Mouse (Mus musculus): Measurements from ENCODE around the gene Hcn3. TPM values are rescaled to one million over a fixed set of nuclear protein-coding genes. Genes with fewer than 3 reads are reported as not detected.

The Hcn3 gene
- polyA plus RNA-seq (2015; fragmentation: Nextera tagmentation; extraction: Ambion mirVana), result 44.8 and 59.3 TPM in 2 replicates

DNA sequence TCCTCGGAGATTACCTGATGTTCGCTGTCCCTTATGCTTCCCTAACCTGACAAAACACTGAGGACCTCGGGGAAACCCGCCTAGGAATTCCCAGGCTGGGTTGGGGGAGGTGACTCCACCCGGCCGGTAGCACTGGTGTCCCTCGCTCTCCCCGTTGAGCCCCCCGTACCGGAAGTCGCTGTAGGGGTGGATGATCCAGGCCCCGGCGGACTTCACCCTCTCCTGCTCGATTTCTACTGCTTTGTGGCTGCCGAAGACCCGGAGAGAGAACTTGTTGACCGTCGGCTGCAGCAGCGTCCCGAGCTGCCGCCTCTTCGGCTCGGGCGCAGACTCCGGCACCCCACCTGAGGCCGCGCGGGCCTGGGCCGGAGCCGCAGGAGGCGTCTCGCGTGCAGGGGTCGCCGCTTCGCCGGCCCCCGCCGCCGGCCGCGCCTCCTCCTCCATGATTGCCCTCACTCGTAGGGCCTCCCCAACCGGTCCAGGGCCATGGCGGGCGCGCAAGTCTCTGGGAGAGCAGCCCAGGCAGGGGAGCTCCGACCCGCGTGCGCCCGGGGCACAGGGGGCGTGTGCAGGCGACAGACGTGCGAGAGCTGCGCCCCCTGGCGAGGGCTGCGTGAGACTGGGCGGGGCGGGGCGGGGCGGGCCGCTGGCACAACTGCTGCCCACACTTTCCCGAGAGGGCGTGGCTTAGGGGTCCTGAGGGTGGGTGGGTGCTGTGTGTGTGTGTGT is at the start of gene Hcn3:
Gene Hcn3 (minus strand): TSS at position 581 of the 729 bp plus-strand sequence.
- Histone ChIP-seq H3K4me3 (replicated peaks) (peak within 1 kb of the TSS; percentile 84), H3K9me3 (replicated peaks) (no peaks in the 10 kb centered on the region), H3K4me2 (peak within 1 kb of the TSS; percentile 88), H3K27ac (replicated peaks) (peak within 1 kb of the TSS; percentile 72), H3K9ac (replicated peaks) (peak within 1 kb of the TSS; percentile 78), H3K36me3 (no peaks in the 10 kb centered on the region), H3K27me3 (replicated peaks) (no peaks in the 10 kb centered on the region), H3K4me1 (peaks cover 39% of the 10 kb centered on the region)
- under 1% methylated on average over 58 of the region's 66 CpGs for WGBS
- peak; percentile 83 for ATAC-seq (ENCODE audit: low FRiP score)

GRCm38 (mm10) chr3:89209731-89210130 is 49.7 kb upstream of the Hcn3 start:
- Histone ChIP-seq H3K9ac (replicated peaks) (no peak overlapping the region), H3K9me3 (replicated peaks) (no peaks in the 10 kb centered on the region), H3K27me3 (replicated peaks) (no peaks in the 10 kb centered on the region), H3K27ac (replicated peaks) (no peak overlapping the region), H3K4me2 (no peak overlapping the region), H3K4me1 (peaks cover 32% of the 10 kb centered on the region), H3K4me3 (replicated peaks) (no peak overlapping the region), H3K36me3 (peaks cover 59% of the 10 kb centered on the region)
- 89% methylated on average over 7 of the region's 7 CpGs for WGBS
- ATAC-seq (ENCODE audit: low FRiP score), result no peak

GRCm38 (mm10) chr3:89208736-89209135 is 48.7 kb upstream of the Hcn3 start:
- Histone ChIP-seq H3K27me3 (replicated peaks) (no peaks in the 10 kb centered on the region), H3K4me3 (replicated peaks) (no peak overlapping the region), H3K9ac (replicated peaks) (no peak overlapping the region), H3K9me3 (replicated peaks) (no peaks in the 10 kb centered on the region), H3K36me3 (peaks cover 64% of the 10 kb centered on the region), H3K27ac (replicated peaks) (no peak overlapping the region), H3K4me2 (no peak overlapping the region), H3K4me1 (peaks cover 32% of the 10 kb centered on the region)
- 87% methylated on average over 6 of the region's 6 CpGs for WGBS
- ATAC-seq (ENCODE audit: low FRiP score), result no peak

DNA sequence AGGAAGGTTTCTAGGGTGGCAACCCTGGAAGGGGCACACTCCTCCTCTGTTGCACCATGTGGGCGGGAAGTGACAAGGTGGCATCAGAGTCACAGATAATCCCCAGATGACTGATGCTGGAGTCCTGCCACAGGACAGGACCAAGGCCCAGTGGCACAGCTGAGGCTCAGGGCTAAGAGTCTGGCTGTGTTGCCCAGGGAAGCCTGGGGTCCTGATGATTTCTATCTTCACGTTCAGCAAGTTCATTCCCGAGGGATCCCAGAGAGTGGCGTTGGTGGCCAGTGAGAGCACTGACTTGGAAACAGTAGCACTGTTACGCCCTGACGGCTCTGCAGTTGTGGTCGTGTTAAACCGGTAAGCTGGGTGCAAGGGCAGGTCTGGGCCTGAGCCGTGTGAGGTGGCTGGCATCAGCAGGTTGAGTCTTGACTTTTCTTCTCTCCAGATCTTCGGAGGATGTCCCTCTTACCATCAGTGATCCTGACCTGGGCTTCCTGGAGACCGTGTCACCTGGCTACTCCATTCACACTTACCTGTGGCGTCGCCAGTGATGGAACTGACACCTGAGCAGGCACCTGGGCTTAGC is 48.2 kb upstream of the Hcn3 start:
- Histone ChIP-seq H3K9ac (replicated peaks) (no peak overlapping the region), H3K4me3 (replicated peaks) (no peak overlapping the region), H3K27ac (replicated peaks) (no peak overlapping the region), H3K4me2 (no peak overlapping the region), H3K4me1 (peaks cover 33% of the 10 kb centered on the region), H3K27me3 (replicated peaks) (no peaks in the 10 kb centered on the region), H3K36me3 (peaks cover 64% of the 10 kb centered on the region), H3K9me3 (replicated peaks) (no peaks in the 10 kb centered on the region)
- no peak for ATAC-seq (ENCODE audit: low FRiP score)
- whole genome bisulfite sequencing, result 92% methylated on average over 13 of the region's 13 CpGs

DNA sequence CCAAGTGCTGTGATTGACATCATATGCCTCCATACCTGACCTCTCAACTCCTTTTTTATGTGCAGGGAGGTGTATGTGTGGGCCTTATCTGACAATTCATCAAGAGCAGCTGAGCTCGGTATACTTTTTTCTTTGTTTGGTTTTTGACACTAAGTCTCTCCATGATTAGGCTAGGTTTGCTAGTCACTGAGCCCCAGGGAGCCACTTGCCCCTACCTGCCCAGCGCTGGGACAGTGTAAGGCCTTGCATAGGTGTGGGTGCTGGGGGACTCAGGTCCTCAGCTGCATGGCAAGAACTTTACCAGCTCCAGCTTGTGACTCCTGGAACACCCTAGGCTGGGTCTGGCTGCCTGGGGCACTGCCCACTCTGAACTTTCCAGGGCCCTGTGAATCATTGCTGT is 46.7 kb upstream of the Hcn3 start:
- 95% methylated on average over 2 of the region's 2 CpGs for WGBS
- peaks cover 64% of the 10 kb centered on the region for H3K36me3 ChIP-seq
- no peak overlapping the region for H3K27ac ChIP-seq (replicated peaks)
- H3K4me2 ChIP-seq, result no peak overlapping the region
- H3K9ac ChIP-seq (replicated peaks), result no peak overlapping the region
- H3K9me3 ChIP-seq (replicated peaks), result no peaks in the 10 kb centered on the region
- ATAC-seq (ENCODE audit: low FRiP score), result no peak
- H3K4me1 ChIP-seq, result peaks cover 21% of the 10 kb centered on the region
- H3K4me3 ChIP-seq (replicated peaks), result no peak overlapping the region
- no peaks in the 10 kb centered on the region for H3K27me3 ChIP-seq (replicated peaks)

GRCm38 (mm10) chr3:89206079-89206478 is 46.1 kb upstream of the Hcn3 start:
- H3K27me3 ChIP-seq (replicated peaks), result no peaks in the 10 kb centered on the region
- H3K4me1 ChIP-seq, result peaks cover 17% of the 10 kb centered on the region
- ATAC-seq (ENCODE audit: low FRiP score), result no peak
- H3K4me2 ChIP-seq, result no peak overlapping the region
- H3K27ac ChIP-seq (replicated peaks), result no peak overlapping the region
- no peak overlapping the region for H3K9ac ChIP-seq (replicated peaks)
- H3K36me3 ChIP-seq, result peaks cover 63% of the 10 kb centered on the region
- no peak overlapping the region for H3K4me3 ChIP-seq (replicated peaks)
- H3K9me3 ChIP-seq (replicated peaks), result no peaks in the 10 kb centered on the region
- WGBS, result 94% methylated on average over 7 of the region's 7 CpGs

DNA sequence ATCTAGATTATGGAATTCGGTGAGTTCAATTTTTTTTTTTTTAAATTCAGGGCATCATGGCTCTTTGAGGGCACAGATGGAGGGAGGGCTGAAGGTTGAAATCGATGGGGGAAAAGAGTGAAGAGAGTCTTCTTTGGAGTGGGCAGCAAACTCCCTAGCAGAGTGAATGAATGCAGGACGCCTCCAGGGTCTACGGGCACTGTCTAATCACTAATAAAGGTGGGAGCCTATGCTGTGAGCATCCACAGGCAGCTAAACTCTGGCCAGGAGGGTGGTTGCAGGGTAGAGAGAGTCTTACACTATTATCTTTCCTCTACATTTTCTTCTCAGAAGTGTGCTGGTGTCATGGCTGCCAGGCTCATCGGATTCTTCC is 43.1 kb upstream of the Hcn3 start:
- 46% methylated on average over 5 of the region's 5 CpGs for WGBS
- peak overlapping the region; percentile 77 for H3K4me2 ChIP-seq
- H3K9me3 ChIP-seq (replicated peaks), result no peaks in the 10 kb centered on the region
- ATAC-seq (ENCODE audit: low FRiP score), result peak; percentile 48
- peak overlapping the region; percentile 62 for H3K4me3 ChIP-seq (replicated peaks)
- peaks cover 34% of the 10 kb centered on the region for H3K36me3 ChIP-seq
- H3K27ac ChIP-seq (replicated peaks), result peak overlapping the region; percentile 66
- H3K27me3 ChIP-seq (replicated peaks), result no peaks in the 10 kb centered on the region
- H3K9ac ChIP-seq (replicated peaks), result peak overlapping the region; percentile 63
- peaks cover 11% of the 10 kb centered on the region for H3K4me1 ChIP-seq

- Histone ChIP-seq H3K27ac (replicated peaks) (peak within 1 kb of the TSS; percentile 66), H3K4me3 (replicated peaks) (peak within 1 kb of the TSS; percentile 62), H3K27me3 (replicated peaks) (no peaks in the 10 kb centered on the region), H3K4me1 (peaks cover 11% of the 10 kb centered on the region), H3K4me2 (peak within 1 kb of the TSS; percentile 77), H3K36me3 (peaks cover 28% of the 10 kb centered on the region), H3K9ac (replicated peaks) (peak within 1 kb of the TSS; percentile 63), H3K9me3 (replicated peaks) (no peaks in the 10 kb centered on the region)
- peak; percentile 89 for ATAC-seq (ENCODE audit: low FRiP score)
- whole genome bisulfite sequencing, result 26% methylated on average over 13 of the region's 13 CpGs
These were observed 42.5 kb upstream of the Hcn3 start, which contains the start of gene Gba for GRCm38 (mm10) chr3:89202253-89203141. TSS of gene Gba (plus strand) at chr3:89202928.

DNA sequence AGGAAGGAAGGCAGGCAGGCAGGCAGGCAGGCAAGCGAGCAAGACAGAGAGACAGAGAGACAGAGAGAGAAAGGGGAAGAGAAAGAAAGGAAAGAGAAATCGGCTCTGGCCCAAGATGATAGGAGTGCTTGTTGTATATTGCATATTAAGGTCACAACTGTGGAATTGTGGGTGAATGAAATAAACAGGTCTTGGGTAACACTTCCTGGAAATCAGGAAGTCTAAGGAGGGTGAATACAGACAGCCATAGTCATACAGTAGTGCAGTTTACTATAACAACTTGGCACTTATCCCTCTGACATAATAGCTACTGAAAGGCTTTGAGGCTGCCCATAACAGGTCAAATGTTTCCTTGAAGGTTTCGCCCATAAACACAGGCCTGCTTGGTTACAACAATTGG is 39.8 kb upstream of the Hcn3 start:
- no peak overlapping the region for H3K27ac ChIP-seq (replicated peaks)
- no peak for ATAC-seq (ENCODE audit: low FRiP score)
- no peak overlapping the region for H3K4me3 ChIP-seq (replicated peaks)
- H3K4me1 ChIP-seq, result peaks cover 22% of the 10 kb centered on the region
- no peak overlapping the region for H3K4me2 ChIP-seq
- 85% methylated on average over 3 of the region's 3 CpGs for WGBS
- no peaks in the 10 kb centered on the region for H3K27me3 ChIP-seq (replicated peaks)
- no peak overlapping the region for H3K9ac ChIP-seq (replicated peaks)
- H3K9me3 ChIP-seq (replicated peaks), result no peaks in the 10 kb centered on the region
- H3K36me3 ChIP-seq, result peaks cover 4% of the 10 kb centered on the region; the same call in 1 of the 2 replicates

DNA sequence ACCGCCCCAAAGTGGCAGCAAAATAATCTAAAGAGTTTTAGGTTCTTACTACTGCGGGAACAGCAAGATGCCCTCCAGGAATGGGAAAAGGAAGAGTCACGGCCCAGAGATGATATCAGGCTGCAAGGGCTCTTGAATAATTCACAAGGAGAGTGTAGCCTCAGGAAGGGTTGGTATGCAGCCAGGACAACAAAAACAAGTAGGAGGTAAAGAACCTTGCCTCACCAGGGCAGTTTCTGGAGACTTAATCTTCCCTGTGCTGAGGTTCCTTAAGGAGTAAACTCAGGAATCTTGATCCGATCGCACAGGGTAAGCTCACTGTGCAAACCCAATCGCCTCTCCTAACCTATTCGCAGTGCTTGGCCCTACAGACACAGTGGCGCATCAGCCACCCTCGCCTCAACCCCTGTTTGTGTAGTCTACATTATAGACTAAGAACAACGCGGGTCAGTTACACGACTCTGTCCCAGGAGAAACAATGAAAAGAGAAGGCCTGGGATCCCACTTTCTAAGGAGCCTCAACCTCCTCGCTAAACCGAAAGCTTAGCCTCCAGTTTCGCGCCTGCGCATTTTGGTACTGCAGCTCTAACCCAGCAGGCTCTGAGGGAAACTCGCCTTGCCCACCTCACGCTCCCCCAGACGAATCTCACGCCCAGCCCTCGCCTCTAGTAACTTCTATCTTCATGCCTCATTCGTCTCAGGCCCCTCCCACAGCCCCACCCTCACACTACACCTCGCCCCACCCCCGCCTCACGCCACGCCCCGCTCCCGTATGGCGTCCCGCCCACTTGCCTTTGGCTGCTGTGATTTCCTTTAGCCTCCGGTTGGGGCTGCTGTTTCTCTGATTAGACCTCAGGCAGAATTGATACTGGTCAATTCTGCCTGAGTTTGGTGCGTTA is 36.2 kb upstream of the Hcn3 start:
- WGBS, result 9% methylated on average over 33 of the region's 33 CpGs
- Histone ChIP-seq H3K9me3 (replicated peaks) (no peaks in the 10 kb centered on the region), H3K27ac (replicated peaks) (peak overlapping the region; percentile 80), H3K27me3 (replicated peaks) (no peaks in the 10 kb centered on the region), H3K9ac (replicated peaks) (peak overlapping the region; percentile 55), H3K4me3 (replicated peaks) (peak overlapping the region; percentile 44), H3K4me1 (peaks cover 11% of the 10 kb centered on the region), H3K36me3 (no peaks in the 10 kb centered on the region), H3K4me2 (peak overlapping the region; percentile 66)
- peak; percentile 95 for ATAC-seq (ENCODE audit: low FRiP score)

DNA sequence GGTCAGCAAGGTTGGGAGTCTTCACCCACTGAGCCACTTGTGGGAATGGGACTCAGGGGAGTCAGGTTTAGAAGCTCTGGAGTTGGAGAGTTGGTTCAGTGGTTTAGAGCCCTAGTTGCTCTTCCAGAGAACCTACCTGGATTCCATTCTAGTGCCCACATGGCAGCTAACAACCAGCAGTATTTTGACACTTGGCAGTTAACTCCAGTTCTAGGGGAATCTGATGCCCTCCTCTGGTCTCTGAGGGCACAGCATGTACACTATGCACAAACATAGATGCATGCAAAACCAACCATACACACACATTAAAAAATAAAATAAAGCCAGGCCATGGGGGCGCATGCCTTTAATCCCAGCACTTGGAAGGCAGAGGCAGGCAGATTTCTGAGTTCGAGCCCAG is 33.9 kb upstream of the Hcn3 start:
- no peak for ATAC-seq (ENCODE audit: low FRiP score)
- peaks cover 2% of the 10 kb centered on the region; the same call in 1 of the 2 replicates for H3K36me3 ChIP-seq
- no peak overlapping the region for H3K4me2 ChIP-seq
- H3K4me3 ChIP-seq (replicated peaks), result no peak overlapping the region
- 95% methylated on average over 2 of the region's 2 CpGs for WGBS
- H3K27ac ChIP-seq (replicated peaks), result no peak overlapping the region
- no peaks in the 10 kb centered on the region for H3K9me3 ChIP-seq (replicated peaks)
- no peak overlapping the region for H3K9ac ChIP-seq (replicated peaks)
- peaks cover 11% of the 10 kb centered on the region for H3K4me1 ChIP-seq
- no peaks in the 10 kb centered on the region for H3K27me3 ChIP-seq (replicated peaks)
